Mouse (Mus musculus) urinary bladder, postnatal 25 days (tissue): ENCODE data around the gene Ccdc190.

ENCODE experiments used
- DNase-seq: peaks from one replicate; pipeline ENCODE4 v3.0.0; 2022; ENCODE audit warnings: low spot score

Ccdc190 gene

GRCm38 (mm10) chr1:169932122-169932746, 3.8 kb downstream of the Ccdc190 start:
- DNase-seq = no peak

- DNase-seq = peak; percentile 44
Measured at GRCm38 (mm10) chr1:169934005-169934725, 5.7 kb downstream of the Ccdc190 start.

GRCm38 (mm10) chr1:169939345-169939744, 10.9 kb downstream of the Ccdc190 start:
- DNase-seq = peak; percentile 40

GRCm38 (mm10) chr1:169946004-169946403, 17.6 kb downstream of the Ccdc190 start:
- no peak for DNase-seq

GRCm38 (mm10) chr1:169947654-169948053, 19.2 kb downstream of the Ccdc190 start:
- DNase-seq = no peak

- no peak for DNase-seq
Measured at GRCm38 (mm10) chr1:169948280-169948679, 19.8 kb downstream of the Ccdc190 start.

GRCm38 (mm10) chr1:169948866-169949265, 20.4 kb downstream of the Ccdc190 start:
- no peak for DNase-seq

- no peak for DNase-seq
Measured at GRCm38 (mm10) chr1:169949981-169950380, 21.5 kb downstream of the Ccdc190 start.

- DNase-seq = no peak
Measured at GRCm38 (mm10) chr1:169950651-169951050, 22.2 kb downstream of the Ccdc190 start.

GRCm38 (mm10) chr1:169951561-169951960, 23.1 kb downstream of the Ccdc190 start:
- no peak for DNase-seq

GRCm38 (mm10) chr1:169952636-169953035, 24.2 kb downstream of the Ccdc190 start:
- DNase-seq = no peak

- DNase-seq = no peak
Measured at GRCm38 (mm10) chr1:169953106-169953505, 24.7 kb downstream of the Ccdc190 start.

- peak; percentile 94 for DNase-seq
Measured at GRCm38 (mm10) chr1:169968792-169969515, 40.5 kb downstream of the Ccdc190 start, which contains the start of gene Hsd17b7. Gene Hsd17b7 (minus strand): TSS chr1:169969241.

GRCm38 (mm10) chr1:169969516-169969886, 41.1 kb downstream of the Ccdc190 start:
- no peak for DNase-seq

- no peak for DNase-seq
Measured at GRCm38 (mm10) chr1:169970936-169971335, 42.5 kb downstream of the Ccdc190 start.

GRCm38 (mm10) chr1:169971998-169972397, 43.5 kb downstream of the Ccdc190 start:
- no peak for DNase-seq

GRCm38 (mm10) chr1:169977621-169978020, 49.2 kb downstream of the Ccdc190 start:
- DNase-seq = no peak
